Mouse (Mus musculus) ES-Bruce4 (cell line): ENCODE measurements around the gene Lmo1.

Source experiments
- CTCF ChIP-seq: IDR thresholded peaks from one replicate; pipeline ENCODE4 v1.8.1; 2011; ENCODE audit warnings: low read depth, low read length
- POLR2A ChIP-seq: IDR thresholded peaks from one replicate; pipeline ENCODE4 v1.8.1; 2011; ENCODE audit warnings: low read length; ENCODE audit not compliant: insufficient read depth

- TF ChIP-seq CTCF, result no peak
- no peak for TF ChIP-seq POLR2A
These were observed 78.4 kb downstream of the Lmo1 start for GRCm38 (mm10) chr7:109096618-109097017.
